Mouse (Mus musculus) adrenal gland, adult 8-10 months (tissue): ENCODE results near the gene Cdh18. TPM values are rescaled to one million over a fixed set of nuclear protein-coding genes. Genes with fewer than 3 reads are reported as not detected.

Source experiments
- DNase-seq: peaks from one replicate; pipeline ENCODE4 v3.0.0; 2022
- total RNA-seq, 4 experiments: library from RNA; stranded (reverse); gene quantifications; 2 replicates each; pipeline ENCODE4 v1.2.4; 2022

Cdh18 gene
- total RNA-seq, 4 experiments from 2014 or later: 2.2 to 5.0 (median 3.8) TPM

DNA sequence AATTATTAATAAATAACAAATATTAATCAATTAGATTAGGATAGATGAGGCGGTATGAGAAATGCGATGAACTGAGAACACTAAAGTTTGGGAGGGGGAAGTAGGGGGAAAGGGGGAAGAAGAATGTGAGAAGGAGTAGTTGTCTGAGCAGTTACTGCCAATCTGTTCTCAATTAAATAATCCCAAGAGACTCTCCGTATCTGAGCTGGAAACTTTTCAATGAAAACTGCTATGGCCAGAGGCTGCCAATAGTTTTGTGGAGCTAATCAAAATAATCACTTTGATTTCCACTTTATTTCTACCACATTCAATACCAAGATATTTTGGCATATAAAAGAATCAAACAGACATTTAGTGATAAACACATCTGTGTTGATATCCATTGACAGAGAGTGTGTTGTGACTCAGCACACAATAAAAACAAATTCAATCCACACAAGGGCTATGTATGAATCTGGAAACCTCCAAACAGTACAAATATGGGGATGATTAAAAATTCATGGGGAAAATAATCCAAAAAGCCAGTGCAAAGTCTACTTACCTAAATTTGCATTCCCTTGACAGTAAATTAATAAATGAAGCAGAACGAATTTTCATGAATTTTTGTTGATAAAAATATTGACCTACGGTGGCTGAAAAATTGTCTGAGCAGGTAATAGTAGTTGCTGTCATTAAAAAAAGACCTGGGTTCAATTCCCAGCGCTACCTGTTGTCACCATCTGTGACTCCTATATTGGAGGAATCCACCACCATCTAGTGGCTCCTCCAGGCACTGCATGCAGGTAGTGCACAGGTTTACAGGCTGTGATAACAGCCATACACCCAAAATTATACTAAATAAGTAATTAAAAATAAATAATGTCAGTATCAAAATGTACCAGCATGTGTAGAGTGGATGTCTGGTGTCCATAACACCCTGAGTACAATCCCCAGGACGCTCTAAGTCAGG is 922.0 kb downstream of the Cdh18 start:
- DNase-seq: no peak

DNA sequence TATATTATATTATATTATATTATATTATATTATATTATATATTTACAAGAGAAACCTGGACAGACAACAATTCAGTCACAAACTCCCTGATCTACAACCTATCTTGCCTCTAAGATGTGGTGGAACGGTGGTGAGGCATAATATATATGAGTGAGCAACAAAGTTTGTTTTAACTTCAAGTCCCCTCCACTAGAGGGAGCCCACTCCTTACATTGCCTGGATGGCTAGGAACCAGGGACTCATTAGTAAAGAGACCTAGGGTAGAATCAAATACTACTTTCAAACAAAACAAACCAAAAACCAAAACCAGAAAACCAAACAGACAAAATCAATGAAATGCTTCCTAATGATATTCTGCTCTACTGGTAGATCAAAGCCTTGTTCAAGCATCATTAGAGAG is 937.5 kb downstream of the Cdh18 start:
- no peak for DNase-seq

DNA sequence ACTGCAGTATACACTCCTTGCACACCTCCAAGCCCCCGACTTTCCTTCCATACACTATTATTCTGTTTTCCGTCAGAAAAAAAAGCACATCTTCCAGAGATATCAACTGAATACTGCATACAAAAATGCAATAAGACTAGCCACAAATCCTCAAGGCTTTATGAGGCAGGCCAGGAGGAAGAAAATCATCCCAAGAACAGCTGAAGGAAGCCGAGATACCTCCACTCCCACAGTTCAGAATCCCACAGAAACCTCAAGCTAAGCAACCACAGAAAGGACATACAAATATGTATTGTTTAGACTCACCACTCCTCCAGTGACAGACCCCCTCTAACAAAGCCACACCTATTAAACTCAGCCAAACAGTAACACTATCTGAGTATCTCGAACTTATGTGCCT is 957.7 kb downstream of the Cdh18 start:
- DNase-seq: no peak

DNA sequence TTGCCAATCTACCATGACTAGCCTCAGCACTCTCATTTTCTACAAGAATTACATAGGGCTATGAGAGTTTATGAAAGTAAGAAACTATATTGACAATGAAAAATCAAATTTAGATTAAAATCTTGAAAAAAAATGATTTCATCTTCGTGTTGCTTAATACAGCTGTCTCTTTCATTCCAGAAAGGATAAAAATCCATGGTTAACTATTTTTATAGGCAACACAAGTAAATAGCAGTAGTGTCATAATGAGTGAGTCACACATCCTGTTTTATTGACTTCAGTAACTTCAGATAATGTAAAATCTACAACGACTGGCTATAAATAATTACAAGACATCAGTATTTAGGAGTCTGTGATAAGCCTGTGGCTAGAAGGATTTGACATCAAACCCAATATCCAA is 960.9 kb downstream of the Cdh18 start:
- no peak for DNase-seq

DNA sequence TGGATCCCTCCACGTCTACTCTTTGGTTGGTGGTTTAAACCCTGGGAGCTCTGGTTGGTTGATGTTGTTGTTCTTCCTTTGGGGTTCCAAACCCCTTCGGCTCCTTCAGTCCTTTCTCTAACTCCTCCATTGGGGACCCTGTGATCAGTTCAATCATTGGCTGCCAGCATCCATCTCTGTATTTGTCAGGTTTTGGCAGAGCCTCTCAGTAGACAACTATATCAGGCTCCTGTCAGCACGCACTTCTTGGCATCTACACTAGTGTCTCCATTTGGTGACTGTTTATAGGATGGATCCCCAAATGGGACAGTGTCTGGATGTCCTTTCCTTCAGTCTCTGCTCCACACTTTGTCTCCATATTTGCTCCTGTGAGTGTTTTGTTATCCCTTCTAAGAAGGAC is 967.0 kb downstream of the Cdh18 start:
- no peak for DNase-seq

DNA sequence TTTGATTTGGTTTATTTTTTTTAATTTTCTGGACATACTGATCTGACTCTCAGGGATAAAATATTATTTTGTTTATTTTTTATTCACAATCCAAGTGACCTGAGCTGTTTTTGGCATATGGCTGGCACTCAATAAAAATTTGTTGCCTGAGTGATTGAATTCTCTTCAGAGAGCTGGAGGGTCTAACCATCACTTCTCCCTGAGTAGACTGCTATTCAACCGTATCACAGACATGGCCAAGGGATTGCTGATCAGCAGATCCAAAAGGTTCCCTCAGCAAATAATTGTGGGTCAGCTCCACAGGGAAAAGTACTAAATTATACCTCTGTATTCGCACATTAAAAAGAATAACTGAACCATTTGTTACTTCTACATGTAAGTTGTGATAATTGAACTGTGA is 969.3 kb downstream of the Cdh18 start:
- no peak for DNase-seq
